Mouse (Mus musculus) retina, embryonic 14.5 days (tissue): ENCODE data around the gene Nudt17.
A peak's percentile ranks its signal among the peaks of the same experiment; 100 is the strongest.
"Not testable (repeated sequence)": the region's sequence is repeated elsewhere in the genome, so short reads cannot be mapped to it uniquely, and the experiment has no call there.

Experiments used
- DNase-seq: peaks from one replicate; pipeline ENCODE4 v3.0.0-alpha.2; 2015; ENCODE audit warnings: low spot score

The Nudt17 gene

GRCm38 (mm10) chr3:96669727-96670468, 38.5 kb downstream of the Nudt17 start, which contains the start of gene Ankrd35:
Ankrd35 (plus strand) TSS chr3:96670131.
- DNase-seq: peak; percentile 63

GRCm38 (mm10) chr3:96668424-96669067, 39.8 kb downstream of the Nudt17 start:
- DNase-seq: no peak

GRCm38 (mm10) chr3:96667316-96667715, 41.0 kb downstream of the Nudt17 start:
- DNase-seq: peak; percentile 27

- no peak for DNase-seq
Measured at GRCm38 (mm10) chr3:96666916-96667315, 41.4 kb downstream of the Nudt17 start.

- DNase-seq: not testable (repeated sequence)
Measured at GRCm38 (mm10) chr3:96665732-96666363, 42.5 kb downstream of the Nudt17 start.

GRCm38 (mm10) chr3:96663432-96664239, 44.7 kb downstream of the Nudt17 start:
- DNase-seq: peak; percentile 95

GRCm38 (mm10) chr3:96662731-96663316, 45.5 kb downstream of the Nudt17 start:
- DNase-seq: no peak

- no peak for DNase-seq
Measured at GRCm38 (mm10) chr3:96660901-96661300, 47.5 kb downstream of the Nudt17 start.
